Mouse (Mus musculus): Measurements from ENCODE around the gene Stoml2. TPM values are rescaled to one million over a fixed set of nuclear protein-coding genes. Genes with fewer than 3 reads are reported as not detected.

Gene Stoml2
- polyA plus RNA-seq (2012; ENCODE audit: insufficient read depth, insufficient read length, missing spikeins): 158 and 191 TPM in 2 replicates

DNA sequence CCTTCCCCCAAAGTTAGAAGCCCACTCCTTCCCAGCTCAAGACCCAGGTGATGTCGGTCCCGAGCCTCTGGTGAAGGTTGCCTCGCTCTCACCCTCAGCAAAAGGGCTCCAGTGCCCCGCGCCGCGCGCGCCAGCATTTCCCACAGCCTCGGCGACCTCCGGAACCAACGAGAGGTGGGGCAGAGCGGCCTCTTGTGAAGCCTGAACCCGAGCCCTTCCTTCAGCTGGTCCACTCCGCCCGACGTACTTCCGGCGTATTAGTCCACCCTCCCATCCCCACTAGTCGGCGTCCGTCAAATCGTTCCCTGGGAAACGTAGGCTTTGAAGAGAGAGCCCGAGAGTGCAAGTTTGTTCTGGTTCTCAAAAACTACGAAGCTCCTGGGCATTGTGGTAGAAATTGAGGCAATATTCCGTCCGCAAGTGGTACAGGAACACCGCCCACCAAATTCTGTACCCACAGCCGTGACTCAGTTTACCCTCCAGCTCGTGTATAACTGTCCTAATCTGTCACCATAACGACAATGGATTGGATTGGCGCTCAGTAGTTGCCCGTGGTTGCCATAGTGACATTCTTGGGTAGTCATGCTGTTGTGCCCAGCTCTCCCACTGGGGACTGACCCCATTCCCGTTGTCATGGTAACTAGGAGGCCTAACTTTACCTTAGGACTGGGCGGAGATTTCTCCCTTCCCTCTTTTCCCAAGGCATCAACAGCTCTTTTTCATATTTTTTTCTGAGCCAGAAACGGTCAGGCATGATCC lies at the start of gene Stoml2:
Gene Stoml2, minus strand, starts transcription at position 474 of the 759 bp plus-strand sequence.
- peak within 1 kb of the TSS; percentile 85 for H3K4me3 ChIP-seq (ENCODE audit: insufficient read depth, low read depth, low read length)
- H3K27ac ChIP-seq (replicated peaks; ENCODE audit: low read depth, low read length): peak within 1 kb of the TSS; percentile 90
- peaks cover 2% of the 10 kb centered on the region; the same call in 1 of the 2 replicates for H3K4me1 ChIP-seq (ENCODE audit: control insufficient read depth, insufficient read depth, insufficient read length, low read length)

- H3K4me3 ChIP-seq (ENCODE audit: insufficient read depth, low read depth, low read length): no peak overlapping the region
- no peak overlapping the region for H3K27ac ChIP-seq (replicated peaks; ENCODE audit: low read depth, low read length)
- no peaks in the 10 kb centered on the region for H3K4me1 ChIP-seq (ENCODE audit: control insufficient read depth, insufficient read depth, insufficient read length, low read length)
These were observed 46.7 kb upstream of the Stoml2 start for GRCm38 (mm10) chr4:43078071-43078718.

- Histone ChIP-seq H3K4me1 (ENCODE audit: control insufficient read depth, insufficient read depth, insufficient read length, low read length) (no peaks in the 10 kb centered on the region), H3K27ac (replicated peaks; ENCODE audit: low read depth, low read length) (no peak overlapping the region), H3K4me3 (ENCODE audit: insufficient read depth, low read depth, low read length) (no peak overlapping the region)
These were observed 43.4 kb upstream of the Stoml2 start for GRCm38 (mm10) chr4:43074923-43075322.

DNA sequence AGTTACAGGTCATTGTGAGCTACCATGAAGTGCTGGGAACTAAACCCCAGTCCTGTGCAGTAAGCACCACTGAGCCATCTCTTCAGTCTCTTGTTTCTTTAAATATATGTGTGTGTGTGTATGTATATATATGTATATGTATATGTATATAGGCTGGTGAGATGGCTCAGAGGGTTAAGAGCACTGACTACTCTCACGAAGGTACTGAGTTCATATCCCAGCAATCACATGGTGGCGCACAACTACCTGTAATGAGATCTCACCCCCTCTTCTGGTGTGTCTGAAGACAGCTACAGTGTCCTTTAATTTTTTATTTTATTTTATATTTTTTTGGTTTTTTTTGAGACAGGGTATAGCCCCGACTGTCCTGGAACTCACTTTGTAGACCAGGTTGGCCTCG lies 34.0 kb upstream of the Stoml2 start:
- Histone ChIP-seq H3K27ac (replicated peaks; ENCODE audit: low read depth, low read length) (no peak overlapping the region), H3K4me1 (ENCODE audit: control insufficient read depth, insufficient read depth, insufficient read length, low read length) (no peaks in the 10 kb centered on the region), H3K4me3 (ENCODE audit: insufficient read depth, low read depth, low read length) (no peak overlapping the region)

DNA sequence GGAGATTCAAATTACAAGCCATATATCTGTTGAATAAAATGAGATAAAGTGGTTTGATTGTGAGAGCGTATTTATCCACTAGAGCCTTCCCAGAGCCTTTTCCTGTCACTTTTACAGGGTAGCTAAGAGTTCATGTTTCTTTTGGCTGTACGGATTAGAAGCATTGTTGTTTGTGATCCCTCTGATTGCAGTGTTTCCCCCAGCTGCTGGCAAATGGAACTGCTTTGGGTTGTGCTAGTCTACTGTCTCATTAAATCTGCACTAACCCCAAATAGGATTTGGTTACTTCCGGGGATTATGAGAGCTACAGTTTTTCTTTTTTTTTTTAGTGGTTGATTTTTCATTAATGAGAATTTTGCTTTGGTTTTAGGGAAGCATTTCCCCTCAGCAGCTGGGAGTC lies 28.8 kb upstream of the Stoml2 start:
- Histone ChIP-seq H3K27ac (replicated peaks; ENCODE audit: low read depth, low read length) (no peak overlapping the region), H3K4me3 (ENCODE audit: insufficient read depth, low read depth, low read length) (no peak overlapping the region)

GRCm38 (mm10) chr4:43059697-43060096 lies 28.2 kb upstream of the Stoml2 start:
- Histone ChIP-seq H3K27ac (replicated peaks; ENCODE audit: low read depth, low read length) (no peak overlapping the region), H3K4me1 (ENCODE audit: control insufficient read depth, insufficient read depth, insufficient read length, low read length) (no peaks in the 10 kb centered on the region), H3K4me3 (ENCODE audit: insufficient read depth, low read depth, low read length) (peak overlapping the region; percentile 79)

More for the DNA sequence above, 28.8 kb upstream of the Stoml2 start:
- H3K4me1 ChIP-seq (ENCODE audit: control insufficient read depth, insufficient read depth, insufficient read length, low read length): no peaks in the 10 kb centered on the region

GRCm38 (mm10) chr4:43058753-43059654 lies 27.5 kb upstream of the Stoml2 start, which contains the start of gene Unc13b:
Gene Unc13b, plus strand, starts transcription at chr4:43058953.
- peak within 1 kb of the TSS; percentile 79 for H3K4me3 ChIP-seq (ENCODE audit: insufficient read depth, low read depth, low read length)
- peak within 1 kb of the TSS; percentile 40; the same call in 1 of the 2 replicates for H3K27ac ChIP-seq (replicated peaks; ENCODE audit: low read depth, low read length)
- H3K4me1 ChIP-seq (ENCODE audit: control insufficient read depth, insufficient read depth, insufficient read length, low read length): no peaks in the 10 kb centered on the region

GRCm38 (mm10) chr4:43058392-43058752 lies 26.9 kb upstream of the Stoml2 start:
- Histone ChIP-seq H3K4me1 (ENCODE audit: control insufficient read depth, insufficient read depth, insufficient read length, low read length) (no peaks in the 10 kb centered on the region), H3K27ac (replicated peaks; ENCODE audit: low read depth, low read length) (no peak overlapping the region), H3K4me3 (ENCODE audit: insufficient read depth, low read depth, low read length) (peak overlapping the region; percentile 79)

DNA sequence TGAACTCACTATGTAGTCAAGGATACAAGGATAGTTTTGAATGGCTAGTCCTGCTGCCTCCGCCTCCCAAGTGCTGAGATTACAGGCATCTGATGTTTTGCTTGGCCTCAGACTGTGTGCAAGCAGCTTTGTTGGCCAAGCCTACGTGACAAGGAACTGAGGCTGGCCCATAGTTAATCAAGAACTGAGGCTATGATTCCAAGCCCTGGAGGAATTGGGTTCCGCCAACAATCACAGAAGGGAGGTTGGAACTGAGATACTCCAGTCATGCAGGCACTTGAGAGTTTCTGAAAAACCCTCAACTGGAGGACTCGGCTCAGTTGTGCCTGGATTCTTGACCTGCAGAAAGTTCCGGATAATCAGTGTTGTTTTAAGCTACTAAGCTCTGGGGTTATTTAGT lies 26.1 kb upstream of the Stoml2 start:
- Histone ChIP-seq H3K27ac (replicated peaks; ENCODE audit: low read depth, low read length) (no peak overlapping the region), H3K4me1 (ENCODE audit: control insufficient read depth, insufficient read depth, insufficient read length, low read length) (no peaks in the 10 kb centered on the region)

GRCm38 (mm10) chr4:43052627-43053026 lies 21.1 kb upstream of the Stoml2 start:
- Histone ChIP-seq H3K27ac (replicated peaks; ENCODE audit: low read depth, low read length) (no peak overlapping the region), H3K4me1 (ENCODE audit: control insufficient read depth, insufficient read depth, insufficient read length, low read length) (no peaks in the 10 kb centered on the region), H3K4me3 (ENCODE audit: insufficient read depth, low read depth, low read length) (no peak overlapping the region)

More for the DNA sequence above, 26.1 kb upstream of the Stoml2 start:
- H3K4me3 ChIP-seq (ENCODE audit: insufficient read depth, low read depth, low read length): no peak overlapping the region

GRCm38 (mm10) chr4:43047231-43047630 lies 15.7 kb upstream of the Stoml2 start:
- Histone ChIP-seq H3K4me1 (ENCODE audit: control insufficient read depth, insufficient read depth, insufficient read length, low read length) (peaks cover 10% of the 10 kb centered on the region), H3K27ac (replicated peaks; ENCODE audit: low read depth, low read length) (no peak overlapping the region), H3K4me3 (ENCODE audit: insufficient read depth, low read depth, low read length) (no peak overlapping the region)

DNA sequence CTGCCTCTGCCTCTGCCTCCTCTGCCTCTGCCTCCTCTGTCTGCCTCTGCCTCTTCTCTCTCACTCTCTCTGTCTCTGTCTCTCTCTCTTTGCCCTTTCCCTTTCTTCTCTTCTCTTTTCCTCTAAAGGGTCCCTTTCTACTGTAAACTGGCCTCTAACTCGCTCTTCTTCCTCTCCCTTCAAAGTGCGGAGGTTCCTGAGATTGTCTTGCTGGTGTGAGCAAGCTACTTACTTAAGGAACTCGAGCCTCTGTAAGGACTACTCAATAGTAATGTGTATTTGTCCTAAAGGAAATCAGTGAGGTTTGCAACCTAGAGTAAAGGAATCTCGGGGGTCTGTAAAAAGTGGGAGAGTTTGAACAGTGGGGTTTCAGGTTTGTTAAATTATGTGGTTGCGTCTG lies 15.1 kb upstream of the Stoml2 start:
- Histone ChIP-seq H3K4me3 (ENCODE audit: insufficient read depth, low read depth, low read length) (peak overlapping the region; percentile 44), H3K4me1 (ENCODE audit: control insufficient read depth, insufficient read depth, insufficient read length, low read length) (peaks cover 10% of the 10 kb centered on the region), H3K27ac (replicated peaks; ENCODE audit: low read depth, low read length) (peak overlapping the region; percentile 88)

DNA sequence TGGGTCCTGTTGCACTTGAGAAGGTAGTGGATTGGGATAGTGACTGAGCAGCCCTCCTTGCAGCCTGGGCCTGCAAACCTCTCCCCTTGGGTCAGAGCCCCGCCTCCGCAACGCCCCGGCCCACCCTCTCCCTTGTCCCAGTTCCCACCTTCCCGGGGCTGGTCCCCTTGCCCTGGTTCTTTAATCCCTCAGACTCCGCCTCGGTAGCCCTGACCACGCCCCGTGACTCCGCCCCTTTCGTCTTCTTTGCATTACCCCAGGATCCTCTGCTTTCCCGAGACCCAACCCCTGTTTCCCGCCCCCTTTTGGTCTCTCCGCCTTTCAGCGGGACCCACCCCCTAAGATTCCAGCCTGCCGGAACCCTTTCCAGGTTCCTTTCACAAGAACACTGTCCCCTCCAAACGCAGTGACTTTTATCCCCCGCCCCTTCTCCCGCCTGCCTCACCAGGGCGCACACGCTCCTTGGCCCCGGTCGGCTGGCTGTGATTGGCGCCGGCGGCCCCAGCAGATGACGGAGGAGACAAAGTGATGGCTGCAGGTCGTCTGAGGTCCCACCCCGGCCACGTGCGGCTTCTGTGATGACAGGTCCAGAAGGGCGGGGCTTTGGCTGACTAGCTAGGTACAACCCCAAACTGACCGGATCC lies 14.3 kb upstream of the Stoml2 start, which contains the start of gene Fam214b:
Gene Fam214b, minus strand, starts transcription at position 562 of the 644 bp plus-strand sequence.
- Histone ChIP-seq H3K4me3 (ENCODE audit: insufficient read depth, low read depth, low read length) (peak within 1 kb of the TSS; percentile 60), H3K27ac (replicated peaks; ENCODE audit: low read depth, low read length) (peak within 1 kb of the TSS; percentile 97), H3K4me1 (ENCODE audit: control insufficient read depth, insufficient read depth, insufficient read length, low read length) (peaks cover 10% of the 10 kb centered on the region)

DNA sequence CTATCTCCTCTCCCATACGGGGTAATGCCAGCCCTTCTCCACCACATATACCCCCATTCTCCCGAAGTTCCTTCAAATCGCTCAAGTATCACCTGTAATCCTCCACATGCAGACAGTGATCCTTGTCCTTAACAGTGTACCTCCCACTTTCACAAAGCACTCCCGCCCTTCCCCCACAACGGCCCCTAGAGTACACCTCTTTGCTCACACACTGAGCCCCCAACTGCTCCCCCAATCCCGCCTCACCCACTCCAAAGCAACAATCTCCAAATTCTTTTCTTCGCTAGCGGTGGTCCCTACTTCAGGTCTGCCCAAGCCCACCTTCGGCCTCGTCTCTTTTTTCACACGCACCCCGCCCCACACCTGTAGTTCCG lies 13.8 kb upstream of the Stoml2 start:
- Histone ChIP-seq H3K27ac (replicated peaks; ENCODE audit: low read depth, low read length) (peak overlapping the region; percentile 97), H3K4me3 (ENCODE audit: insufficient read depth, low read depth, low read length) (peak overlapping the region; percentile 60), H3K4me1 (ENCODE audit: control insufficient read depth, insufficient read depth, insufficient read length, low read length) (peaks cover 10% of the 10 kb centered on the region)
